Mouse (Mus musculus) layer of hippocampus, postnatal 36 days (tissue): ENCODE data around the gene Clrn2. TPM values are rescaled to one million over a fixed set of nuclear protein-coding genes. Genes with fewer than 3 reads are reported as not detected.

Experiments
- DNase-seq, 2 experiments: peaks; one replicate each; pipeline ENCODE4 v3.0.0; 2022
- total RNA-seq, 2 experiments: library from RNA; stranded (reverse); gene quantifications; 2 replicates each; pipeline ENCODE4 v1.2.3; 2021

Gene Clrn2
- total RNA-seq, 2 experiments from 2014 or later: 0.37 to 1.1 TPM

DNA sequence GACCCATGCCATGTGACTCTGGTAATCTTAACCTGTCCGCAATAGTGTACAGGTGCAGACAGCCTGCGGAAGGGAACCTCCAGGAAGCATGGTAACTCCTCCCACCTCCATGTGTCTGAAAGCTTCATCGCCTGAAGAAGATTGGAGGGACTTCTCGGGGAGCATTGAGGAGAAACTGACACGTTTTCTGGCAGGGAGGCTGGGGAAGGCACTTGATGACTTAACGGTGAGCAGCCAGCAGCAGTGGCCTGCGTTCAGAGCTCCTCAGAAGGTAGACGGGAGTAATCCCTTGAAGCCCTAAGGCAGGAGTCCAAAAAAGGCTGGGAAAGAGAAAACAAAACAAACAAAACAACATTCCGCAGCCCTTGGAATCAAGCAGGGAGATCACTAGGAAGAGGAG lies 905 bp downstream of the Clrn2 start:
- no peak for DNase-seq

- no peak for DNase-seq
Measured at GRCm38 (mm10) chr5:45472880-45473450, 19.4 kb downstream of the Clrn2 start.

GRCm38 (mm10) chr5:45473521-45473920 lies 20.0 kb downstream of the Clrn2 start:
- no peak for DNase-seq

GRCm38 (mm10) chr5:45474215-45474614 lies 20.7 kb downstream of the Clrn2 start:
- no peak for DNase-seq

DNA sequence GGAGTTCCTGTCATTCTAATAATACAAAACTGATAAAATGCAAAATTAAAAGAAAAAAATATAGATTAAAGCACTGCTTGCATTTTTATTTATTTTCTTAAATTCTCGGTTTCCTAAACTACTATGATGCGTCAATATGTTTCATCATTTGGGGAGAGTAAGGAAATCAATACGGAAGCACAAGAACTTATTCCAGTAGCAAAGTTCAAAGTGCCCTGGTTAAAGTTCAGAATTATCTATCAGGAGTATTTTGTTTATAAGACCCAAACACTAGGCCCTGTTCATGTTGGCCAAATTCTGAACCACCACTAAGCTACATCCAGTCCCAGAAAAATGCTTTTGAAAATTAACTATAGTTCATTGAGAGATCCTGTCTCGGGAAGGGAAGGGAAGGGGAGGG lies 21.2 kb downstream of the Clrn2 start:
- no peak for DNase-seq

DNA sequence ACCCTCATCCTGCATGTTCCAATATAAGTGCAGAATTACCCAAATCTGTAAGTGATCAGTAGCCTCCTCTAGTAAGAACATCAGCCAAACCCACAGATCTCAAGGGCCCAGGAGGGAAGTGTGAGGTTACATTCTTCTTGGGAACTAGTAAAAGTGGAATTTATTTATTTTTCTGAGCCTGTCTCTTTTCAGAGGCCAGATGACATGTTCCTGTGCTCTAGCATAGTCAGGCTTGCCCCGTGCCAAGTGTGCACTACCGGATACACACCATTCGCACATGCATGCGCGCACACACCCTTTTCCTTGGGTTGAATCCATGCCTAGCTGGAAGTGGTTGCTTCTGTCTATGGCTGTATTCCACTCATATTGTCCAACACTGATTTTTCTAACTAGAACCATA lies 22.2 kb downstream of the Clrn2 start:
- DNase-seq: no peak

DNA sequence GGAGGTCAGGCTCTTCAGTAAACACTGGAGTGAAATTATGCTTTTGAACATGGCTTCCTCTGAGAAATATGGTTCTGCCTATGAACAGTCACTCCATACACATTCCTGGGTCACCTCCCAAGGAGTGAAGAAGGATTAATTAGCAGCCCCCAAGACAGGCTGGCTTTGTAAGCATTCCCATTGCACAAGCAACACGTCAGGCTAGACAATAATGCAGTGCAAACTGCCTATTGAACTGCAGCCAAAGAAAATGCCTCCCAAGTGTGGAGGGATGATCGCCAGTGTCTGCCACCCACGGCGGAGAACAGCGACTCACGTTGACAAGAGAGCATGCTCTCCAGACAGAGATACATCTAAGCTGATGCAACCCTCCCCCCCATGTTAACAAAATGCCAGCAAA lies 22.7 kb downstream of the Clrn2 start:
- DNase-seq: no peak

DNA sequence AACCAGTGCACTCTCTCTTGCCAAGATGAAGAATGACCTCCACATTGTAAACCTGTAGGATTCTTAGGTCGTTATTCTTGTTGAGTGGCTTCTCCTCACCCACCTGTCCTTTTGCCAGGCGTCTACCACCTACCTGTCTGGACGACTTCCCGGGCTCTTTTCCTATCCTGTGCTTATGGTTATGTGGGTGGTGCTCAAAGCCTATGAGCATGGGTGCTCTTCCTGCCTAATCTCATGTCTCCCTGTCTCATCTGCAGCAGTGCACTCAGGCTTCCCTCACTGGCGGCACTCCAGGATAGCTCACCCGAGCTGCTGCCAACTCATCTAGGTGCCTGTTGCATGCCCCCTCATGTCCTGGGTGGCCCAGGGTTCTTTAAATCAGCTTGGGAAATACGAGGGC lies 24.1 kb downstream of the Clrn2 start:
- no peak for DNase-seq

DNA sequence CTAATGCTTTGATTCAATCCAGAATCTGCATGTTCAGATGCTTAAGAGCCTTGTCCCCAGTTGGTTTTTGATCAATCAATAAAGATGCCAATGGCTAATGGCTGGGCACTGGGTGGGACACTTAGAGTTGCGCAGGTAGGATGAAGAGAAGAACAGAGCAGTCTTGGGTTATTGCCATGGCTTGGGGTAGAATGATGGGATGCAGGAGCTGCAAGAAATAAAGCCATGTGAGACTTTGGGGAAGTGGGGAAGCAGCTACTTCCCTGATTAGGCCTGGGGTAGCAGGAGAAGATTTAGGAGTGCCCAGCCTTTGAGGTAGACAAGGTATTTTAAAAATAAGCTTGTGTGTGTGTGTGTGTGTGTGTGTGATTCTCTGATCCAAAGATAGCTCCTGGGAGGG lies 26.5 kb downstream of the Clrn2 start:
- no peak for DNase-seq

- DNase-seq: no peak
Measured at GRCm38 (mm10) chr5:45481125-45481524, 27.6 kb downstream of the Clrn2 start.

- DNase-seq: no peak
Measured at GRCm38 (mm10) chr5:45482607-45483006, 29.1 kb downstream of the Clrn2 start.

- no peak for DNase-seq
Measured at GRCm38 (mm10) chr5:45483654-45484053, 30.1 kb downstream of the Clrn2 start.

GRCm38 (mm10) chr5:45491776-45492175 lies 38.2 kb downstream of the Clrn2 start:
- no peak for DNase-seq

DNA sequence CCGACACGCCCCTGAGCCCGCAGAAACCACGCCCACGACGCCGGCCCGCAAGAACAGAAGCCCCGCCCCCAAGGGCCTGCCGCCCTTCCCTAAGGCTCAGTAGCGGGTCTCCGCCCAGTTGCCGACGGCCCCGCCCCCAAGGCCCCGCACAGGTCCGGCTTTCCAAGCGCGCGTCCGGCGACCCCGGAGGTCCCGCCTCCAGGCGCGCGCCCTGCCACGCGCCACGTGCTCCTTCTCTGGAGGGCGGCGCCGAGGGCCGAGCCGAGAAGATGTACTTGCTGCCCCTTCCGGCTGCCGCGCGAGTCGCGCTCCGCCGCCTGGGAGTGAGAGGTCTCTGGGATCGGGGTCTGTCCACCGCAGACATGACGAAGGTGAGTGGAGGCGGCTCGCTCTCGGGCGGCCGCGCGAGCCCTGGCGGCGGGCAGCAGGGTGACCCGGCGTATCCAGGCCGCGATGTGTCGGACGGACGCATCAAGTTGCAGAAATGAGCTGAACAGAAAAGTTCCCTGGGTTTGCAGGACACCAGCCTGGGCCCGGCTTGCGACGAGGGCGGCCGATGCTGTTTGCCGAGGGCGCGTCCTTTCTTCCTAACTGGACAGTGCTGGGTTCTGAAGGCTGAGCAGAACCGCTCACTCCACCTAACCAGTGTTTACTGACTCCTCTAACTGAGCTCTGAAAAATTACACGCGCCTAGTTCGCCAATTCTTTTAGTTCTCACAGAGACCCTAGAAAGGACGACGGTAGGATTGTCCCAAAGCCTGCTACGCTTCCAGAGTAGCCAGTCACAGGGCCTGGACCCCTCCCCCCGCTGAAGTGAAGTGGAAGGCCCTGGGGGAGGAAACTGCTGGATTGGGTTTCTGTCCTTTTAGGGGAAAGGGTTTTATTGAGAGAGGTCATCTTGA lies 39.9 kb downstream of the Clrn2 start, which contains the start of gene Lap3:
Gene Lap3 (plus strand): TSS at position 184 of the 902 bp plus-strand sequence.
- peak; percentile 98 for DNase-seq

GRCm38 (mm10) chr5:45494093-45494755 lies 40.7 kb downstream of the Clrn2 start:
- DNase-seq: no peak

- no peak for DNase-seq
Measured at GRCm38 (mm10) chr5:45495429-45495975, 42.0 kb downstream of the Clrn2 start.

- no peak for DNase-seq
Measured at GRCm38 (mm10) chr5:45496042-45496441, 42.5 kb downstream of the Clrn2 start.

DNA sequence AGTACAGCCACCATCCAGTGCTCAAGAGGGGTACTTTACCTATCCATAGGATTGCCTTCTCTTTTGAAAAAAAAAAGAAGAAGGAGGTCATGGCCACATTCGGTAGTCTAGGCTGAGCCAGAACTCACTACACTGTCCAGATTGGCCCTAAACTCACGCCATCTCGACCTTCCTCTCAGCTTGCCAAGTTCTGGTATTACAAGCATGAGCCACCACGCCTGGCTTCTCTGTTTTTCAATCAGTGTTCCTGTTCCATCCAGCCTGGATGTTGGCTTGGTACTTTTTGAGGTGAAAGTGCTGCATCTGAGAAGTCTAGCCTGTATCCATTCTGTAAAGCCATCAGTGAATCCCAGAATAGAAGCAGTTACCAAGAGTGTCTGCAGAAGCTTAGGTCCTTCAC lies 42.9 kb downstream of the Clrn2 start:
- no peak for DNase-seq

DNA sequence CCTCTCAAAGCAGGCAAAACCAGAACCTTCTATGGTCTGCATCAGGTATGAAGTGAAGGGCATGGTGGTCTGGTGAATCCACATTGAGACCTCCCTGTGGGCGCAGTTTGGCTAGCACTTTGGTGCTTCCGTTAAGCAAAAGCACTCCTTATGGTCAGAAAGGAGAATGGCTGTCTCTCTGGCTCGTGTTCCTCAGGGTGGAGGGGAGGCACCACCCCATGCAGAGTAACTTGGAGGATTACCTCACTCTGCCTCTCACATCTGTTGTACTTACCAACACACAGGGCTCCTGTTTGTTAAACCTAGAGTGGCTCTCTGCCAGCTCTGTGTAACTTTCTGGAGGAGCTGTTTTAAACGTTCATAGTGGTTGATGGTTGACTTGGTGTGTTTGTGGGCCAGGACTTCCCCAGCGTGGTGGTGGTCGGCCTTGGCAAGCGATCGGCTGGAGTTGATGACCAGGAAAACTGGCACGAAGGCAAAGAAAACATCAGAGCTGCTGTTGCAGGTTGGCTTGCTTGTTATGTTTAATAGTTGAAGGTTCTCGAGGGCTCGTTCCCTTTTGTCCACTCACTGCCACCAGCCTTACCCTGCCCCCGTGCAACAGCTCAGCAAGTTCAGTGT lies 43.5 kb downstream of the Clrn2 start:
- no peak for DNase-seq

DNA sequence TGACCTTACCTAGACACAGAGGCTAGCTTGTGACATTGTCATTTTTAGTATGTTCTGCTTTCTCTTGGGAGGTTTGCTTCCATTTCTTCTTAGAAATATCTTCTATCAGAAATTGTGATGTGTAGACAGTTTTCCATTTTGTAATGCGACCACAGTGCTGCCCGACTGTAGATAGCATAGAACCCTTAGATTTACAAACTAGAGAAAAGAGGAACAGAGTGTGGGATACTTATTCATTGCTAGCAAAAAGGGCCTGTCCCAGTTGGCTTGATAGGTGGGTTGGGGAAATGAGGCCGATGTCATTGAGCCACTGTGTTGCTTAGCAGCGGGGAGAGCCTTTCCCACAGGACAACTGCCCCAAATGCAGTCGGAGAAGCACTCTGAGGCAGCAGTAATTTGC lies 44.0 kb downstream of the Clrn2 start:
- no peak for DNase-seq

DNA sequence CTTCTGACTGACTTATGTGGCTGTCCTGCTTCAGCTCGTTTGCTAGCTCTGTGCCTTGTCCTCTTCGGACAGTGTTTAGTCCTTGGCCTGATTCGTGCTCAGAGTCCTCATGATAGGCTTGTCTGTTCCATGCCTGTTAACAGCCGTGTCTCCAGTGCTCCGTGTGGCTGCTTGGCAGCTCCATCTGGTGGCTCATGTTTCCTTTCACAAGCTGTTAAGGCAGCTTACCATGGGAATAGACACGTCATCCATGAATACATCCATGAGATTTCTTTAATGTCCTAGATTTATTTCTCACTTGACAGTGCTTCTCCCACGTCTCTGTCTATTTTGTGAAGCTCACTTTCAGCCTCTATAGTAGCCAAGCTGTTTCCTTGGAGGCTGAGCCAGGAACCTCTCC lies 56.5 kb downstream of the Clrn2 start:
- DNase-seq: no peak

- no peak for DNase-seq
Measured at GRCm38 (mm10) chr5:45512908-45513307, 59.4 kb downstream of the Clrn2 start.

GRCm38 (mm10) chr5:45513511-45513910 lies 60.0 kb downstream of the Clrn2 start:
- DNase-seq: no peak
